Mouse (Mus musculus): Measurements from ENCODE around the gene Fem1b.

GRCm38 (mm10) chr9:62768361-62768760 is 43.4 kb downstream of the Fem1b start:
- no peak for TF ChIP-seq POLR2A (IDR thresholded peaks at IDR 0.05; ENCODE audit: insufficient read length, low read depth)
- TF ChIP-seq MAX (IDR thresholded peaks at IDR 0.05; ENCODE audit: low read depth), result no peak
- TF ChIP-seq CEBPB (IDR thresholded peaks at IDR 0.05; ENCODE audit: insufficient read depth, poor library complexity, severe bottlenecking), result no peak
- no peak for TF ChIP-seq MYOD1 (IDR thresholded peaks at IDR 0.05; ENCODE audit: control insufficient read depth in 1 of 3, insufficient read length in 2 of 3, low read depth in 2 of 3)
- TF ChIP-seq POLR2AphosphoS2 (IDR thresholded peaks at IDR 0.05; ENCODE audit: insufficient read length, low read depth), result no peak
